Mouse (Mus musculus): Measurements from ENCODE around the gene Cd300e. TPM values are rescaled to one million over a fixed set of nuclear protein-coding genes. Genes with fewer than 3 reads are reported as not detected.

Cd300e gene
- polyA plus RNA-seq, 1 experiment from 2014 or later: 0.09 TPM

- Histone ChIP-seq H3K4me3 (no peak overlapping the region), H3K4me1 (peaks cover 43% of the 10 kb centered on the region), H3K9ac (no peak overlapping the region), H3K27me3 (peaks cover 4% of the 10 kb centered on the region; the same call in 1 of the 2 replicates), H3K36me3 (no peaks in the 10 kb centered on the region), H3K4me2 (replicated peaks) (no peak overlapping the region), H3K9me3 (0 out of 2 replicates have a peak, but pooled peaks cover 4% of the 10 kb centered on the region), H3K27ac (no peak overlapping the region)
- WGBS: 23% methylated on average over 16 of the region's 16 CpGs
- ATAC-seq (ENCODE audit: low FRiP score, low read depth): no peak
These were observed 37.4 kb upstream of the Cd300e start for GRCm38 (mm10) chr11:115099241-115099840.

GRCm38 (mm10) chr11:115098203-115098932, 36.4 kb upstream of the Cd300e start:
- ATAC-seq (ENCODE audit: low FRiP score, low read depth): no peak
- peaks cover 4% of the 10 kb centered on the region; the same call in 1 of the 2 replicates for H3K27me3 ChIP-seq
- H3K4me1 ChIP-seq: peaks cover 35% of the 10 kb centered on the region
- H3K9ac ChIP-seq: no peak overlapping the region
- no peaks in the 10 kb centered on the region for H3K36me3 ChIP-seq
- no peak overlapping the region for H3K27ac ChIP-seq
- 33% methylated on average over 10 of the region's 10 CpGs for whole genome bisulfite sequencing
- no peak overlapping the region for H3K4me3 ChIP-seq
- H3K4me2 ChIP-seq (replicated peaks): no peak overlapping the region
- peaks cover 2% of the 10 kb centered on the region; the same call in 1 of the 2 replicates for H3K9me3 ChIP-seq

- no peaks in the 10 kb centered on the region for H3K36me3 ChIP-seq
- H3K4me3 ChIP-seq: no peak overlapping the region
- ATAC-seq (ENCODE audit: low FRiP score, low read depth): no peak
- H3K4me1 ChIP-seq: peaks cover 9% of the 10 kb centered on the region
- H3K4me2 ChIP-seq (replicated peaks): no peak overlapping the region
- H3K27ac ChIP-seq: no peak overlapping the region
- peaks cover 47% of the 10 kb centered on the region for H3K27me3 ChIP-seq
- H3K9ac ChIP-seq: no peak overlapping the region
- WGBS: 23% methylated on average over 4 of the region's 4 CpGs
- peaks cover 6% of the 10 kb centered on the region; the same call in 1 of the 2 replicates for H3K9me3 ChIP-seq
These were observed 30.2 kb upstream of the Cd300e start for GRCm38 (mm10) chr11:115092140-115092539.

- H3K9me3 ChIP-seq: peaks cover 6% of the 10 kb centered on the region; the same call in 1 of the 2 replicates
- peak within 1 kb of the TSS; percentile 41 for H3K4me2 ChIP-seq (replicated peaks)
- no peak within 1 kb of the TSS for H3K9ac ChIP-seq
- H3K4me1 ChIP-seq: peaks cover 9% of the 10 kb centered on the region
- peak within 1 kb of the TSS; percentile 16; the same call in 1 of the 2 replicates for H3K4me3 ChIP-seq
- WGBS: 2% methylated on average over 36 of the region's 36 CpGs
- H3K36me3 ChIP-seq: no peaks in the 10 kb centered on the region
- H3K27ac ChIP-seq: no peak within 1 kb of the TSS
- peaks cover 47% of the 10 kb centered on the region for H3K27me3 ChIP-seq
- ATAC-seq (ENCODE audit: low FRiP score, low read depth): no peak
These were observed 29.5 kb upstream of the Cd300e start, which contains the start of gene Rab37 for GRCm38 (mm10) chr11:115091362-115091901. Gene Rab37, plus strand, starts transcription at chr11:115091431.

- peaks cover 6% of the 10 kb centered on the region; the same call in 1 of the 2 replicates for H3K9me3 ChIP-seq
- 63% methylated on average over 6 of the region's 6 CpGs for WGBS
- H3K27ac ChIP-seq: no peak overlapping the region
- H3K4me1 ChIP-seq: peaks cover 9% of the 10 kb centered on the region
- no peak overlapping the region for H3K4me3 ChIP-seq
- H3K27me3 ChIP-seq: peaks cover 54% of the 10 kb centered on the region
- no peak overlapping the region for H3K4me2 ChIP-seq (replicated peaks)
- ATAC-seq (ENCODE audit: low FRiP score, low read depth): no peak
- no peaks in the 10 kb centered on the region for H3K36me3 ChIP-seq
- H3K9ac ChIP-seq: no peak overlapping the region
These were observed 27.9 kb upstream of the Cd300e start for GRCm38 (mm10) chr11:115089853-115090252.

- H3K27me3 ChIP-seq: peaks cover 50% of the 10 kb centered on the region
- no peak overlapping the region for H3K27ac ChIP-seq
- 0 out of 2 replicates have a peak, but pooled peaks cover 3% of the 10 kb centered on the region for H3K4me1 ChIP-seq
- no peak for ATAC-seq (ENCODE audit: low FRiP score, low read depth)
- H3K9ac ChIP-seq: no peak overlapping the region
- no peak overlapping the region for H3K4me2 ChIP-seq (replicated peaks)
- no peaks in the 10 kb centered on the region for H3K36me3 ChIP-seq
- H3K4me3 ChIP-seq: no peak overlapping the region
- H3K9me3 ChIP-seq: no peaks in the 10 kb centered on the region
- WGBS: 59% methylated on average over 7 of the region's 7 CpGs
These were observed 24.2 kb upstream of the Cd300e start for GRCm38 (mm10) chr11:115086213-115086612.

- H3K27me3 ChIP-seq: peaks cover 39% of the 10 kb centered on the region
These were observed 23.1 kb upstream of the Cd300e start for GRCm38 (mm10) chr11:115085064-115085463.

GRCm38 (mm10) chr11:115084595-115084994, 22.6 kb upstream of the Cd300e start:
- H3K4me3 ChIP-seq: no peak overlapping the region
- no peak overlapping the region for H3K27ac ChIP-seq
- H3K36me3 ChIP-seq: no peaks in the 10 kb centered on the region
- H3K9me3 ChIP-seq: no peaks in the 10 kb centered on the region
- ATAC-seq (ENCODE audit: low FRiP score, low read depth): no peak
- H3K4me1 ChIP-seq: 0 out of 2 replicates have a peak, but pooled peaks cover 3% of the 10 kb centered on the region
- no peak overlapping the region for H3K4me2 ChIP-seq (replicated peaks)
- 62% methylated on average over 12 of the region's 12 CpGs for WGBS
- H3K27me3 ChIP-seq: peaks cover 36% of the 10 kb centered on the region
- H3K9ac ChIP-seq: no peak overlapping the region

More at GRCm38 (mm10) chr11:115085064-115085463, 23.1 kb upstream of the Cd300e start:
- ATAC-seq (ENCODE audit: low FRiP score, low read depth): no peak
- H3K27ac ChIP-seq: no peak overlapping the region
- H3K36me3 ChIP-seq: no peaks in the 10 kb centered on the region
- H3K4me2 ChIP-seq (replicated peaks): no peak overlapping the region
- 0 out of 2 replicates have a peak, but pooled peaks cover 3% of the 10 kb centered on the region for H3K4me1 ChIP-seq
- no peak overlapping the region for H3K9ac ChIP-seq
- WGBS: 70% methylated on average over 8 of the region's 8 CpGs
- no peaks in the 10 kb centered on the region for H3K9me3 ChIP-seq
- no peak overlapping the region for H3K4me3 ChIP-seq

- Histone ChIP-seq H3K4me1 (0 out of 2 replicates have a peak, but pooled peaks cover 3% of the 10 kb centered on the region), H3K36me3 (no peaks in the 10 kb centered on the region), H3K4me3 (no peak overlapping the region), H3K27ac (no peak overlapping the region), H3K9ac (no peak overlapping the region), H3K27me3 (peaks cover 29% of the 10 kb centered on the region), H3K4me2 (replicated peaks) (no peak overlapping the region), H3K9me3 (no peaks in the 10 kb centered on the region)
- no peak for ATAC-seq (ENCODE audit: low FRiP score, low read depth)
- WGBS: 47% methylated on average over 18 of the region's 18 CpGs
These were observed 21.6 kb upstream of the Cd300e start for GRCm38 (mm10) chr11:115083376-115084139.

- no peak overlapping the region for H3K4me2 ChIP-seq (replicated peaks)
- no peak for ATAC-seq (ENCODE audit: low FRiP score, low read depth)
- no peaks in the 10 kb centered on the region for H3K9me3 ChIP-seq
- H3K9ac ChIP-seq: no peak overlapping the region
- no peak overlapping the region for H3K27ac ChIP-seq
- no peak overlapping the region for H3K4me3 ChIP-seq
- H3K27me3 ChIP-seq: peaks cover 25% of the 10 kb centered on the region
- 0 out of 2 replicates have a peak, but pooled peaks cover 3% of the 10 kb centered on the region for H3K4me1 ChIP-seq
- WGBS: 69% methylated on average over 6 of the region's 6 CpGs
- no peaks in the 10 kb centered on the region for H3K36me3 ChIP-seq
These were observed 20.2 kb upstream of the Cd300e start for GRCm38 (mm10) chr11:115082196-115082595.

GRCm38 (mm10) chr11:115081373-115081772, 19.4 kb upstream of the Cd300e start:
- Histone ChIP-seq H3K36me3 (no peaks in the 10 kb centered on the region), H3K4me1 (0 out of 2 replicates have a peak, but pooled peaks cover 3% of the 10 kb centered on the region), H3K27me3 (peaks cover 25% of the 10 kb centered on the region), H3K9ac (no peak overlapping the region), H3K27ac (no peak overlapping the region), H3K4me3 (no peak overlapping the region), H3K9me3 (no peaks in the 10 kb centered on the region), H3K4me2 (replicated peaks) (no peak overlapping the region)
- 59% methylated on average over 3 of the region's 3 CpGs for WGBS
- no peak for ATAC-seq (ENCODE audit: low FRiP score, low read depth)
